Mouse (Mus musculus): ENCODE results near the gene Utp11. TPM values are rescaled to one million over a fixed set of nuclear protein-coding genes. Genes with fewer than 3 reads are reported as not detected.

Gene Utp11
- 4.0 and 9.0 TPM in 2 replicates for total RNA-seq (2014; rRNA removed)
- polyA plus RNA-seq (2015; fragmentation: Nextera tagmentation; extraction: Ambion mirVana) = 31.2 and 39.0 TPM in 2 replicates

DNA sequence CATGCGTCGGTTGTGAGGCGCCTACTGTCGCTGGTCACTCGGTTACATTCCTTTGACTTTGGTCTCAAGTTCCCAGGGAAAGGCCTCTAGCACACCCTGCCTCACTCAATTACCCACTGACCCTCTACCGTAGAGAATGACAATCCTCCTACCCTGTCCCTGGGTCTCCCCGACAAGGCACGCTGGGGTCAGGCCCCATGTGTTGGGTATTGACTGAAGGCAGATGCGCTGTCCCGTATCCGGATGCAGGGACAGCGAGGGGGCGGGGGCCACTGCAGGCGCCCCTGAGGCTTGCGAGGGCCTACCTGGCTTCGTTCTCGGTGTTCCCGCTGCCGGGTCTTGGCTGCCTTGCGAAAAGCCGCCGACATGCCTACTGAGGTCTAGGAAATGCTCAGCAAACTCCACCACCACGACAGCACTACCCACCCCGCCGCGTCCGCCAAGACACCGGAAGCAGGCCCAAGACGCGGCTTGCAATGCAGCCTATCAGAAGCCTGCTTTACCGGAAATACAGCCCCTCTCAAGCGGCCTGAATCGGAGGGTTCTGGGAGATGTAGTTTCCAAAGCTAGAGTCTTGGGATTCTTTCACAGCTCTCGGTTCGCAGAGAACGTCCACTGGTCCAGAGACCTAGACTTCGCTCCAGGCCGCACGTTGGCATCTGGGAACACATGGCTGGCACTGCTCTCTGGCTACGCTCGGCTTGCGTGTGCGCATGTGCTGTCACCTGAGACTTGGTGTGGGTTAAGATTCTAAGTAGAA, at the start of gene Utp11:
Utp11 (minus strand) TSS at position 466 of the 760 bp plus-strand sequence.
- DNase-seq (ENCODE audit: low spot score) = peak; percentile 95
- ATAC-seq = peak; percentile 98
- under 1% methylated on average over 43 of the region's 43 CpGs for WGBS
- no peak for TF ChIP-seq CTCF (IDR thresholded peaks at IDR 0.05; ENCODE audit: low read depth)
- H3K4me3 ChIP-seq (ENCODE audit: low read length) = peak within 1 kb of the TSS; percentile 79
- H3K9me3 ChIP-seq (ENCODE audit: low read length) = no peaks in the 10 kb centered on the region
- H3K36me3 ChIP-seq (ENCODE audit: insufficient read depth, low read length) = no peaks in the 10 kb centered on the region
- peak within 1 kb of the TSS; percentile 86 for H3K4me2 ChIP-seq (ENCODE audit: low read depth, low read length)
- no peaks in the 10 kb centered on the region for H3K27me3 ChIP-seq (ENCODE audit: insufficient read depth, low read length)
- peak within 1 kb of the TSS; percentile 81 for H3K9ac ChIP-seq (replicated peaks; ENCODE audit: low read length)
- H3K27ac ChIP-seq = peak within 1 kb of the TSS; percentile 69; the same call in 1 of the 2 replicates
- 0 out of 2 replicates have a peak, but pooled peaks cover 5% of the 10 kb centered on the region for H3K4me1 ChIP-seq (ENCODE audit: insufficient read depth, low read length)

- no peak overlapping the region for H3K27ac ChIP-seq
- 85% methylated on average over 11 of the region's 11 CpGs for WGBS
- H3K9ac ChIP-seq (replicated peaks; ENCODE audit: low read length) = no peak overlapping the region
- no peak for ATAC-seq
- TF ChIP-seq CTCF (IDR thresholded peaks at IDR 0.05; ENCODE audit: low read depth) = no peak
- no peaks in the 10 kb centered on the region for H3K27me3 ChIP-seq (ENCODE audit: insufficient read depth, low read length)
- peaks cover 4% of the 10 kb centered on the region; the same call in 1 of the 2 replicates for H3K4me1 ChIP-seq (ENCODE audit: insufficient read depth, low read length)
- H3K9me3 ChIP-seq (ENCODE audit: low read length) = no peaks in the 10 kb centered on the region
- H3K36me3 ChIP-seq (ENCODE audit: insufficient read depth, low read length) = peaks cover 12% of the 10 kb centered on the region; the same call in 1 of the 2 replicates
- DNase-seq (ENCODE audit: low spot score) = no peak
- peak overlapping the region; percentile 74; the same call in 1 of the 2 replicates for H3K4me2 ChIP-seq (ENCODE audit: low read depth, low read length)
- H3K4me3 ChIP-seq (ENCODE audit: low read length) = peak overlapping the region; percentile 65; the same call in 1 of the 2 replicates
Observed at GRCm38 (mm10) chr4:124742839-124743238, 49.4 kb upstream of the Utp11 start.

DNA sequence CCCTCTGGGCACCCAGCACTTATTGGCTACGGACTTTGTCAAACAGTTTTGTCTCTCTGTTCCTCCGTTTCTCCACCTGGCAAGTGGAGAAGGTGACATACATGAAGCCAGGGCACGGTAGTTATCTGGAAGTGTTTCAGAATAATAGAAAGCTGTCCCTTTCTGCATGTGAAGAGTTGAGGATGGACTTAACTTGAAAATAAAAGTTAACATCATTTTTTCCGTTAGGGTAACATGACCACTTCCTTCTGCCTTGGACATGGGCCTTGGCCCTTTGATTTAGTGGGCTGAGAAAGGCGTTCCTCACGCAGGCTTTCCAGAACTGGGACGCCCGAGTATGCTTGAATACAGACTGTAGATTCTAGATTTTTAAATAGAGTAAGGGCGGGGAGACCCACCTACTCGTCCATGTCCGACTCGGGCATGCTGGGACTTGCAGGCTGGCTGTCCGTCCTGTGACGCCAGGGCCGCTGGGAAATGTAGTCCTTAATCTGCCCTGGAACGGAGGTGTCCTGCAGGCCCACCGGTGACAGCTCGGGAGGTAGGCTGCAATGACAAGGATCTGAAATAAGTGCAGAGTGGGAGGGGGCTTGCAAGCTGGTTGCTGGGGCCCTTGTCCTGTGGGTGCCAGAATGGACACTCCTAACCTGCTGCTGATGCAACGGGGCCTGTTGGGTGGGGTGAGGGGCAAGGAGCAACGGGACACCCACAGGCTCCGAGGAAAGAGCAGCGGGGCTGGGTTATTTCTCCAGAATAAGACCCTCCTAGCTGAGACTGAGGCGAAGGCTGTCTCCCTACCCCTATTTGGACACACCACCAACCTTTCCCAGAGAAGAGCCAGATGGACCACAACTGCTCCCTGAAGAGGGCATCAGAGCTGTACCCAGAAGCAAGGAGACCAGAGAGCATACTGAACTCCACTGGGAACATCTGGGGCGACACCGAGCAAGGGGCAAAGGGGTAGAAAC, 48.3 kb upstream of the Utp11 start, which contains the start of gene Inpp5b:
Inpp5b (plus strand) TSS at position 475 of the 968 bp plus-strand sequence.
- 0 out of 2 replicates have a peak, but pooled peaks cover 8% of the 10 kb centered on the region for H3K36me3 ChIP-seq (ENCODE audit: insufficient read depth, low read length)
- H3K4me2 ChIP-seq (ENCODE audit: low read depth, low read length) = peak within 1 kb of the TSS; percentile 74
- ATAC-seq (peak; percentile 86), DNase-seq (ENCODE audit: low spot score) (peak; percentile 89)
- WGBS = 13% methylated on average over 25 of the region's 25 CpGs
- no peak for TF ChIP-seq CTCF (IDR thresholded peaks at IDR 0.05; ENCODE audit: low read depth)
- H3K27ac ChIP-seq = peak within 1 kb of the TSS; percentile 43
- peaks cover 4% of the 10 kb centered on the region; the same call in 1 of the 2 replicates for H3K4me1 ChIP-seq (ENCODE audit: insufficient read depth, low read length)
- H3K27me3 ChIP-seq (ENCODE audit: insufficient read depth, low read length) = no peaks in the 10 kb centered on the region
- no peaks in the 10 kb centered on the region for H3K9me3 ChIP-seq (ENCODE audit: low read length)
- peak within 1 kb of the TSS; percentile 65 for H3K4me3 ChIP-seq (ENCODE audit: low read length)
- H3K9ac ChIP-seq (replicated peaks; ENCODE audit: low read length) = peak within 1 kb of the TSS; percentile 62

GRCm38 (mm10) chr4:124738783-124739182, 45.4 kb upstream of the Utp11 start:
- 71% methylated on average over 1 of the region's 1 CpGs for WGBS
- no peak for TF ChIP-seq CTCF (IDR thresholded peaks at IDR 0.05; ENCODE audit: low read depth)
- Histone ChIP-seq H3K4me2 (ENCODE audit: low read depth, low read length) (no peak overlapping the region), H3K27ac (no peak overlapping the region), H3K4me3 (ENCODE audit: low read length) (no peak overlapping the region), H3K9me3 (ENCODE audit: low read length) (no peaks in the 10 kb centered on the region), H3K9ac (replicated peaks; ENCODE audit: low read length) (no peak overlapping the region), H3K27me3 (ENCODE audit: insufficient read depth, low read length) (no peaks in the 10 kb centered on the region), H3K36me3 (ENCODE audit: insufficient read depth, low read length) (no peaks in the 10 kb centered on the region), H3K4me1 (ENCODE audit: insufficient read depth, low read length) (peaks cover 4% of the 10 kb centered on the region; the same call in 1 of the 2 replicates)
- ATAC-seq = no peak
- no peak for DNase-seq (ENCODE audit: low spot score)

- Histone ChIP-seq H3K4me2 (ENCODE audit: low read depth, low read length) (no peak overlapping the region), H3K27me3 (ENCODE audit: insufficient read depth, low read length) (no peaks in the 10 kb centered on the region), H3K27ac (no peak overlapping the region), H3K9me3 (ENCODE audit: low read length) (no peaks in the 10 kb centered on the region), H3K9ac (replicated peaks; ENCODE audit: low read length) (no peak overlapping the region), H3K4me1 (ENCODE audit: insufficient read depth, low read length) (peaks cover 4% of the 10 kb centered on the region; the same call in 1 of the 2 replicates), H3K4me3 (ENCODE audit: low read length) (no peak overlapping the region), H3K36me3 (ENCODE audit: insufficient read depth, low read length) (0 out of 2 replicates have a peak, but pooled peaks cover 4% of the 10 kb centered on the region)
- WGBS = 58% methylated on average over 4 of the region's 4 CpGs
- DNase-seq (ENCODE audit: low spot score) = no peak
- ATAC-seq = no peak
- TF ChIP-seq CTCF (IDR thresholded peaks at IDR 0.05; ENCODE audit: low read depth) = peak; percentile 8; the same call in 1 of the 2 replicates
Observed at GRCm38 (mm10) chr4:124738013-124738412, 44.6 kb upstream of the Utp11 start.

DNA sequence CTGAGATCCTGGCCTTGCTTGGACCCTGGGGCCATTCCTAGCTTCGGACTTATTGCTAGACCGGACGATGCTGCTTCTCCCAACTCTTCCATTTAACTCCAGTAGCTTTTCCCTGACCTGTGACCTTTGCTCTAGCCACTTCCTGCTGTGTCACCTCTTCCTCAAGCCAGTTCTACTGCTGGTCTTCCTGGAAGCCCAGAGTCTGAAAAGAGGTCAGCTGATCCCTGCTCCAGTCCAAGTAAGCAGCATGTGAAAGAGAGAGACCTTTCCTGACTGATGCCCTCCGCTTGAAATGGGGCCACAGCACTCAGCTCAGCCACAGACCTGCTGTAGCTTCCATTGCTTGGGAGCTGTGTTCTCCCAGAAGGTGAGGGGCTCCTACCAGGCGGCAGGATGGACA, 44.1 kb upstream of the Utp11 start:
- Histone ChIP-seq H3K36me3 (ENCODE audit: insufficient read depth, low read length) (0 out of 2 replicates have a peak, but pooled peaks cover 4% of the 10 kb centered on the region), H3K4me2 (ENCODE audit: low read depth, low read length) (no peak overlapping the region), H3K4me3 (ENCODE audit: low read length) (no peak overlapping the region), H3K27me3 (ENCODE audit: insufficient read depth, low read length) (no peaks in the 10 kb centered on the region), H3K27ac (peak overlapping the region; percentile 43; the same call in 1 of the 2 replicates), H3K9me3 (ENCODE audit: low read length) (no peaks in the 10 kb centered on the region), H3K4me1 (ENCODE audit: insufficient read depth, low read length) (peaks cover 4% of the 10 kb centered on the region; the same call in 1 of the 2 replicates), H3K9ac (replicated peaks; ENCODE audit: low read length) (no peak overlapping the region)
- DNase-seq (ENCODE audit: low spot score) (no peak), ATAC-seq (no peak)
- 73% methylated on average over 5 of the region's 5 CpGs for WGBS
- no peak for TF ChIP-seq CTCF (IDR thresholded peaks at IDR 0.05; ENCODE audit: low read depth)
